Mouse (Mus musculus) lung, embryonic 14.5 days (tissue): ENCODE results near the gene Fam89a. TPM values are rescaled to one million over a fixed set of nuclear protein-coding genes. Genes with fewer than 3 reads are reported as not detected.

Source experiments
- ATAC-seq: fragments of 200-750 bp; cut with Nextera tagmentation; 2 replicates; pipeline ENCODE4 v1.8.0; 2017; ENCODE audit warnings: mild to moderate bottlenecking, moderate TSS enrichment, moderate library complexity; ENCODE audit not compliant: insufficient read depth
- DNase-seq: peaks from one replicate; pipeline ENCODE4 v3.0.0-alpha.2; 2015
- H3K27ac ChIP-seq: fragments of 300-500 bp; sonication (generic); 2 replicates; pipeline ENCODE4 v1.5.1; 2014; ENCODE audit warnings: low read depth, mild to moderate bottlenecking, moderate library complexity
- H3K27me3 ChIP-seq: fragments of 300-500 bp; sonication (generic); 2 replicates; pipeline ENCODE4 v1.6.1; 2014; ENCODE audit warnings: low read length, control low read depth; ENCODE audit not compliant: insufficient read depth
- H3K36me3 ChIP-seq: fragments of 300-500 bp; sonication (generic); 2 replicates; pipeline ENCODE4 v1.6.1; 2014; ENCODE audit warnings: control low read depth; ENCODE audit not compliant: insufficient read depth
- H3K4me1 ChIP-seq: fragments of 300-500 bp; sonication (generic); 2 replicates; pipeline ENCODE4 v1.6.1; 2014; ENCODE audit warnings: antibody characterized with exemption, control low read depth; ENCODE audit not compliant: insufficient read depth
- H3K4me2 ChIP-seq: fragments of 300-500 bp; sonication (generic); 2 replicates; pipeline ENCODE4 v1.6.1; 2014; ENCODE audit warnings: mild to moderate bottlenecking
- H3K4me3 ChIP-seq: fragments of 300-500 bp; sonication (generic); 2 replicates; pipeline ENCODE4 v1.5.1; 2014; ENCODE audit warnings: low read depth, low read length
- H3K9ac ChIP-seq: fragments of 300-500 bp; sonication (generic); 2 replicates; pipeline ENCODE4 v1.6.1; 2014
- H3K9me3 ChIP-seq: fragments of 300-500 bp; sonication (generic); 2 replicates; pipeline ENCODE4 v1.6.1; 2016; ENCODE audit warnings: low read depth, low read length, control low read depth
- CTCF ChIP-seq: IDR thresholded peaks from 2 replicates; pipeline ENCODE4 v1.5.1; 2016; ENCODE audit warnings: antibody characterized with exemption, low read depth
- WGBS: fragments of 180-500 bp; shearing (Covaris S2); extraction: QIAGEN DNeasy Blood & Tissue Kit; methylation state at CpG from one replicate; pipeline ENCODE4 v1.1.7; 2014; 5-methylcytosine and 5-hydroxymethylcytosine counted together
- polyA plus RNA-seq: library from polyadenylated mRNA; unstranded; fragments of >200 nt; fragmentation: Nextera tagmentation; extraction: Ambion mirVana; gene quantifications from 2 replicates; pipeline ENCODE4 v1.2.1, GENCODE M21; 2014

Fam89a gene
- polyA plus RNA-seq, 1 experiment from 2014 or later = 20.5 TPM

DNA sequence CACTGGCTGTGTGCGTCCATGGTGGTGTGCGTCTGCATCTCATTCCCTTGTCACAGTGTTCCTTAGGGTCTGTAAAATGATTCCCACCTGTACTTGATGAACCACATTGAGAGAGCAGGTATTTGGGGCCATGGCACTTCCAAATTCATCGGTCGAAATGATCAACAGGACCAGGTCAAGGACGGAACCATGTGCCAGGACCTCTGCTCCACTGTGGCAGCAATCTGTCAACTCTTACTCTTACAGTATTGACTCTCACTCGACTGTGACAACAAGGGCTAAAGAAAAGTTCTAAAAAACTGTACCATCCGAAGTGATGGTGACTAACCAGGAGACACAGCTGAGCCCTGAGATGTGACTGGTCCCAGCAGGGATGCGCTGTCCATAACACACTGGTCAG, 3.8 kb upstream of the Fam89a start:
- 0 out of 2 replicates have a peak, but pooled peaks cover 11% of the 10 kb centered on the region for H3K4me1 ChIP-seq
- DNase-seq (no peak), ATAC-seq (no peak)
- H3K27me3 ChIP-seq = peaks cover 18% of the 10 kb centered on the region
- no peaks in the 10 kb centered on the region for H3K9me3 ChIP-seq
- WGBS = 62% methylated on average over 8 of the region's 8 CpGs
- no peak for TF ChIP-seq CTCF
- no peak overlapping the region for H3K4me2 ChIP-seq
- H3K9ac ChIP-seq = no peak overlapping the region
- peak overlapping the region; percentile 86 for H3K27ac ChIP-seq
- no peak overlapping the region for H3K4me3 ChIP-seq
- no peaks in the 10 kb centered on the region for H3K36me3 ChIP-seq

DNA sequence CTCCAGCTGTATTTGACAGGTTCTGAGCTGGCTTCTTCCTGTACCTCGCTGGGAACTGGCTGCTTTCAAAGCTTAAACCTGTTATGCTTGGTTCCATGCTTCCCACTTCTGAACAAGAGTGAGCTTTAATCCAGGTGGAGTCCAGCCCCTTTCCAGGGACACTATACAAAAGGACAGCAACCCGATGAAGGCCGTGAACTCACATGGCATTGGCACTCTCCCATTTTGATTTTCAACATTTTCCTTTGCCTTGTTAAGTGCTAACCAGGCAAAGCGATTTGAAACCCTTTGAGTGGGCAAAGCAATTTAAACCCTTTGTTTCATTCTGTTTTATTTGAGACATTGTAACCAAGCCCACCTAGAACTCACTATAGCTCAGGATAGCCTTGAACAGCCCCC, 3.2 kb upstream of the Fam89a start:
- no peak for TF ChIP-seq CTCF
- Histone ChIP-seq H3K4me2 (no peak overlapping the region), H3K9ac (no peak overlapping the region), H3K4me1 (0 out of 2 replicates have a peak, but pooled peaks cover 11% of the 10 kb centered on the region), H3K9me3 (no peaks in the 10 kb centered on the region), H3K36me3 (no peaks in the 10 kb centered on the region), H3K27me3 (peaks cover 25% of the 10 kb centered on the region), H3K4me3 (no peak overlapping the region), H3K27ac (peak overlapping the region; percentile 86)
- 28% methylated on average over 4 of the region's 4 CpGs for WGBS
- no peak for DNase-seq
- ATAC-seq = no peak

- DNase-seq = peak; percentile 68
- TF ChIP-seq CTCF = no peak
- peak; percentile 78 for ATAC-seq
- Histone ChIP-seq H3K27me3 (peaks cover 28% of the 10 kb centered on the region), H3K4me2 (no peak overlapping the region), H3K4me3 (no peak overlapping the region), H3K9ac (no peak overlapping the region), H3K36me3 (no peaks in the 10 kb centered on the region), H3K4me1 (0 out of 2 replicates have a peak, but pooled peaks cover 11% of the 10 kb centered on the region), H3K9me3 (no peaks in the 10 kb centered on the region), H3K27ac (peak overlapping the region; percentile 86)
- 7% methylated on average over 11 of the region's 11 CpGs for WGBS
These were observed 2.6 kb upstream of the Fam89a start for GRCm38 (mm10) chr8:124754101-124754791.

GRCm38 (mm10) chr8:124752325-124752862, 762 bp upstream of the Fam89a start:
- peak overlapping the region; percentile 90 for H3K4me2 ChIP-seq
- H3K9me3 ChIP-seq = no peaks in the 10 kb centered on the region
- no peak for TF ChIP-seq CTCF
- 0 out of 2 replicates have a peak, but pooled peaks cover 11% of the 10 kb centered on the region for H3K4me1 ChIP-seq
- ATAC-seq (no peak), DNase-seq (no peak)
- no peaks in the 10 kb centered on the region for H3K36me3 ChIP-seq
- peaks cover 28% of the 10 kb centered on the region for H3K27me3 ChIP-seq
- H3K27ac ChIP-seq = peak overlapping the region; percentile 80
- H3K9ac ChIP-seq = no peak overlapping the region
- H3K4me3 ChIP-seq = peak overlapping the region; percentile 62; the same call in 1 of the 2 replicates
- WGBS = 31% methylated on average over 21 of the region's 21 CpGs

GRCm38 (mm10) chr8:124751191-124751590, 441 bp downstream of the Fam89a start:
- Histone ChIP-seq H3K4me3 (peak overlapping the region; percentile 62), H3K36me3 (no peaks in the 10 kb centered on the region), H3K4me2 (peak overlapping the region; percentile 90), H3K27me3 (peaks cover 28% of the 10 kb centered on the region), H3K9ac (peak overlapping the region; percentile 56), H3K9me3 (no peaks in the 10 kb centered on the region), H3K4me1 (0 out of 2 replicates have a peak, but pooled peaks cover 10% of the 10 kb centered on the region), H3K27ac (0 out of 2 replicates have a peak overlapping the region, but pooled peaks have one; percentile 36)
- DNase-seq (no peak), ATAC-seq (peak; percentile 2; the same call in 1 of the 2 replicates)
- WGBS = under 1% methylated on average over 31 of the region's 31 CpGs
- TF ChIP-seq CTCF = no peak

DNA sequence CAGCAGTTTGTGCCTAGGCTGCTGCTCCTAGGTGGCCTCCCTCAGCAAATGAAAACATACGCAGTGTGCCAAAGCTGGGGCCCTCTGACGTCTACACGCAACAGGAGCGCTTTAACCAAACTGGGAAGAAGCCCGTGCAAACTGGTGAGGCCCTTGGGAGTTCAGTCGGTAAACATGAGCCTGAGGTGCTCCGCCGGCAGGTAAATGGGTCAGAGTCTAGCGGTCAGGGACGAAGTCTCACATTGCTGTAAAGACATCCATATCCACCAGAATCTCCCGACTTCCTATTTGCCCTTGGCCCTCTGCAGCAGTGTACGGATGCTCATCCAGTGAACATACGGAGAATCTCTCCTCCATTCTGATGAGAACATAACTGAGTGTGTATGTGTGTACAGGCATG, 5.0 kb downstream of the Fam89a start:
- WGBS = 55% methylated on average over 13 of the region's 13 CpGs
- H3K9ac ChIP-seq = no peak overlapping the region; the same call in 1 of the 2 replicates
- H3K27me3 ChIP-seq = peaks cover 21% of the 10 kb centered on the region
- no peak for DNase-seq
- no peak overlapping the region for H3K4me2 ChIP-seq
- H3K4me1 ChIP-seq = 0 out of 2 replicates have a peak, but pooled peaks cover 6% of the 10 kb centered on the region
- no peak overlapping the region for H3K4me3 ChIP-seq
- no peak overlapping the region for H3K27ac ChIP-seq
- H3K9me3 ChIP-seq = no peaks in the 10 kb centered on the region
- peaks cover 7% of the 10 kb centered on the region; the same call in 1 of the 2 replicates for H3K36me3 ChIP-seq
- no peak for TF ChIP-seq CTCF
- no peak for ATAC-seq

DNA sequence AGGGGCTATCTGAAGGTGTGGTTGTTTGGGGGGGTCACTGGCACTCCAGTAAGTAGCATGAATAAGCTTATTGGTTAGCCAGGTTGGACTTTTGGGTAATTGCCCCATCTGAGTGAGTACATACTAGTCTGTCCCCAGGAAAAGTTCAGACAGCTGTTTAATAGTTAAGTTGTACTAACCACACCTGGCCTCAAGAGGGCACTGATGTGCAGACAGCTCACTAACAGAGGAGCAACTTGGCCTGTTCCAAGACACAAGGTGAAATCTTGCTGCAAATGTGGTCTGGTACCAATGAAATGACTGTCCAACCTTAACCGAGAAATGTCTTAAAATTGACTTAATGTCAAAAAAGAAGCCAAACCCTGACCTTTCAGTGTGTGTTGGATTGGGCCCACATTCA, 12.4 kb downstream of the Fam89a start:
- Histone ChIP-seq H3K27me3 (no peaks in the 10 kb centered on the region), H3K36me3 (peaks cover 34% of the 10 kb centered on the region), H3K4me1 (no peaks in the 10 kb centered on the region), H3K9ac (no peak overlapping the region), H3K9me3 (no peaks in the 10 kb centered on the region), H3K27ac (no peak overlapping the region), H3K4me3 (no peak overlapping the region), H3K4me2 (no peak overlapping the region)
- TF ChIP-seq CTCF = peak; percentile 72
- WGBS = 62% methylated on average over 1 of the region's 1 CpGs
- no peak for ATAC-seq
- peak; percentile 63 for DNase-seq
